16 mouse cellular contexts compared by ENCODE assay signal in genomic region chr14:100361346-100362029, GRCm38 (mm10).
DNase-seq lines count a peak whose midpoint lies in the region; ATAC-seq lines count a peak whose summit lies in the region.
"Had no signal": no experiment of that assay in that cellular context is flagged by ENCODE, and none has a peak within 500 bp of the region (broad histone marks: within the 10 kb centered on the region; RNA-seq: fewer than 3 reads in every experiment).

No protein-coding gene starts in this region.

- H3K27me3 ChIP-seq in lung, embryonic 15.5 days: no peaks in the 10 kb centered on the region
- H3K27me3 ChIP-seq in embryonic facial prominence, embryonic 11.5 days (ENCODE audit: control insufficient read depth, insufficient read depth, low read length): no peaks in the 10 kb centered on the region
- no peaks in the 10 kb centered on the region for H3K27me3 ChIP-seq in limb, embryonic 13.5 days
- H3K27me3 ChIP-seq: heart, embryonic 15.5 days; liver, embryonic 15.5 days had no signal

- no peak overlapping the region for H3K9ac ChIP-seq in lung, embryonic 15.5 days
- no peak overlapping the region for H3K9ac ChIP-seq in embryonic facial prominence, embryonic 11.5 days (replicated peaks; ENCODE audit: low read length)
- no peak overlapping the region for H3K9ac ChIP-seq in limb, embryonic 13.5 days
- H3K9ac ChIP-seq: heart, embryonic 15.5 days; liver, embryonic 15.5 days had no signal

- WGBS in lung, embryonic 15.5 days: 82% methylated on average over 1 of the region's 1 CpGs
- 78% methylated on average over 1 of the region's 1 CpGs for WGBS in embryonic facial prominence, embryonic 11.5 days
- 61% methylated on average over 1 of the region's 1 CpGs for WGBS in limb, embryonic 13.5 days

- no peak for ATAC-seq in lung, embryonic 15.5 days (ENCODE audit: borderline replicate concordance, extremely low read depth, low FRiP score, low TSS enrichment)
- no peak for ATAC-seq in embryonic facial prominence, embryonic 11.5 days (replicated peaks; ENCODE audit: insufficient number of reproducible peaks, low FRiP score, low TSS enrichment, low read depth)
- ATAC-seq in limb, embryonic 13.5 days (ENCODE audit: low FRiP score, low read depth): 0 out of 2 replicates have a peak, but pooled peaks have one; percentile 52
- ATAC-seq: CD4-positive, CD25-positive, alpha-beta regulatory T cell, adult 4 months; hindbrain, embryonic 16.5 days had no signal

- no peaks in the 10 kb centered on the region for H3K36me3 ChIP-seq in lung, embryonic 15.5 days
- H3K36me3 ChIP-seq in embryonic facial prominence, embryonic 11.5 days (replicated peaks; ENCODE audit: control insufficient read depth, insufficient read depth, low read depth, low read length): no peaks in the 10 kb centered on the region
- H3K36me3 ChIP-seq in limb, embryonic 13.5 days: no peaks in the 10 kb centered on the region
- H3K36me3 ChIP-seq: heart, embryonic 15.5 days; liver, embryonic 15.5 days had no signal

- peak overlapping the region; percentile 8; the same call in 1 of the 2 replicates for H3K27ac ChIP-seq in lung, embryonic 15.5 days
- no peak overlapping the region for H3K27ac ChIP-seq in embryonic facial prominence, embryonic 11.5 days (replicated peaks; ENCODE audit: low read depth, low read length)
- H3K27ac ChIP-seq in limb, embryonic 13.5 days: peak overlapping the region; percentile 29; the same call in 1 of the 2 replicates
- H3K27ac ChIP-seq: heart, embryonic 15.5 days; layer of hippocampus, adult 2 months; liver, embryonic 15.5 days had no signal

- H3K9me3 ChIP-seq in lung, embryonic 15.5 days: no peaks in the 10 kb centered on the region
- no peaks in the 10 kb centered on the region for H3K9me3 ChIP-seq in embryonic facial prominence, embryonic 11.5 days (replicated peaks; ENCODE audit: control insufficient read depth, low read length)
- no peaks in the 10 kb centered on the region for H3K9me3 ChIP-seq in limb, embryonic 13.5 days
- H3K9me3 ChIP-seq: heart, embryonic 15.5 days; liver, embryonic 15.5 days had no signal

- H3K4me1 ChIP-seq in lung, embryonic 15.5 days: peaks cover 5% of the 10 kb centered on the region; the same call in 1 of the 2 replicates
- H3K4me1 ChIP-seq in embryonic facial prominence, embryonic 11.5 days (ENCODE audit: control insufficient read depth, insufficient read depth, low read length): no peaks in the 10 kb centered on the region
- H3K4me1 ChIP-seq in limb, embryonic 13.5 days: peaks cover 22% of the 10 kb centered on the region
- H3K4me1 ChIP-seq: heart, embryonic 15.5 days; liver, embryonic 15.5 days had no signal

- H3K4me2 ChIP-seq in lung, embryonic 15.5 days: no peak overlapping the region
- H3K4me2 ChIP-seq in embryonic facial prominence, embryonic 11.5 days (ENCODE audit: low read depth, low read length): no peak overlapping the region
- H3K4me2 ChIP-seq in limb, embryonic 13.5 days (replicated peaks): 0 out of 2 replicates have a peak overlapping the region, but pooled peaks have one; percentile 20
- H3K4me2 ChIP-seq: heart, embryonic 15.5 days; liver, embryonic 15.5 days had no signal

- no peak for DNase-seq in lung, postnatal 4 days
- DNase-seq in ZHBTc4 (ENCODE audit: low read depth, low spot score): peak; percentile 46
- peak; percentile 52 for DNase-seq in embryonic facial prominence, embryonic 11.5 days (ENCODE audit: low spot score)
- DNase-seq in cerebellum, adult 11 months: no peak
- no peak for DNase-seq in thymus, postnatal 25 days
- DNase-seq: cerebellum, adult 8-10 months; kidney, adult 9 months; right cerebral cortex, postnatal 25 days; thymus, adult 18-20 months had no signal

- no peak overlapping the region for H3K4me3 ChIP-seq in lung, embryonic 15.5 days
- H3K4me3 ChIP-seq in embryonic facial prominence, embryonic 11.5 days (ENCODE audit: low read depth, low read length): no peak overlapping the region
- no peak overlapping the region for H3K4me3 ChIP-seq in limb, embryonic 13.5 days
- H3K4me3 ChIP-seq: heart, embryonic 15.5 days; layer of hippocampus, adult 2 months; liver, embryonic 15.5 days had no signal

Comparison
In these comparisons a context has a peak if more than half of its experiments do, and no peak if none do; other contexts are left out.
1. DNase-seq: peak in ZHBTc4 (single experiment) and embryonic facial prominence, embryonic 11.5 days (single experiment); none in lung, postnatal 4 days (0 of 2), cerebellum, adult 11 months (single experiment) and thymus, postnatal 25 days (single experiment).